Mouse (Mus musculus): ENCODE results near the gene Kazald1.

The Kazald1 gene

DNA sequence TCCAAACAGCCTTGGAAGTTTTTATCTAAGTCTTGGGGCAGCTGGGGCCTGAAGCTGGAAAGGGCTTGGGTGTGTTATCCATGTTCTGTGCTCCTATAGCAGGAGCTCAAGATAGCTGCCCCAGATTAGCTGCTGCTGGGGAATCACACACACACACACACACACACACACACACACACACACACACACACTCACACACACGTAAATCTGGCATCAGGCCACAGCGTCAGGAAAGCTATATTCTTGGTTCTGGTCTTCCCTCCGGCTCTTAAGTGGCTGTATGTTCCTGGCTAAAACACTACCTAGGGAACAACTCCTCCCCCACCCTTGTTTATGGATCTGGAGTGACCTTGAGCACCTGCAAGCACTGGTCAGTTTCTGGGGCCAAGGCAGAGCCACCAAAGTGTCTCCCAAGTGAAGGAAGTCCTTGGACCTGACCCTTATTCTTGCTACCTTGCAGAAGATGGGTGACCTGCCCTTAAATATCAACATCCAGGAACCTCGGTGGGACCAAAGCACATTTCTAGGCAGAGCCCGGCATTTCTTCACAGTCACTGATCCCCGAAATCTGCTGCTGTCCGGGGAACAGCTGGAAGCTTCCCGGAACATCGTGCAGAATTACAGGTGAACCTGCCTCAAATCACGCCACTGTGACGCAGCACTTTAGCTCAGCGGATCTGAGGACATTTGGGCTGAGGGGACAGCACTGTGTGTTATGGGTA is 26.2 kb upstream of the Kazald1 start:
- DNase-seq, result no peak

DNA sequence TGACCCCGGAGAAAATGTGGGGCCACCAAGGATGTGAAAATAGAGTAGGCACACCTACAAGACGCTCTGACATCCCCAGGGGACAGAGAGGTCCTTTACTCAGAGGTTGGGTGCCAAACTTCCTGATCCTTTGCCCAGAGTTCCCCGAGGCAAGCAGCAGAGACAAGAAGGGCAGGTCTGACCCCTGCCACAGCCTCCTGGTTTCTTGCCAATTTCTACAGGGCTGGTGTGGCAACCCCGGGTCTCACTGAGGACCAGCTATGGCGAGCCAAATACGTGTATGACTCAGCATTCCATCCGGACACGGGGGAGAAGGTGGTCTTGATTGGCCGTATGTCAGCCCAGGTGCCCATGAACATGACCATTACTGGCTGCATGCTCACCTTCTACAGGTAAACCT is 25.5 kb upstream of the Kazald1 start:
- no peak for DNase-seq

DNA sequence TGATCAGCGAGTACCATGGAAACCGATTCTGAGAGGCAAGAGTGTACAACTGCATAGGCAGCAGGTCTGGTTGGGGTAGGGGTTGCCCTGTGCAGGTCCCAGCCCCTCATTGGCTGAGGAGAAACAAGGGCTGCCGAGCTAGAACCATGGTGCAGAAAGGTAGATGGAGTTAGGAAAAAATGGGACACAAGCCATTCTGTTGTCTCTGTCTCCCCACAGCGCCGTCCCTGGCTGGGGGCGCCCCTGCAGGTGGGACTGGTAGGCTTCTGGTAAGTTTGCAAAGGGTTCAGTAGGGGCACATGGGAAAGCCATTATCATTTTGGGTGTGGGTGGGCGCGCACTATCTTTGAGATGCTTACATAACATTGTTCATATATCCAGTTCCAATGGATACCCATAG is 21.6 kb upstream of the Kazald1 start:
- DNase-seq, result no peak

DNA sequence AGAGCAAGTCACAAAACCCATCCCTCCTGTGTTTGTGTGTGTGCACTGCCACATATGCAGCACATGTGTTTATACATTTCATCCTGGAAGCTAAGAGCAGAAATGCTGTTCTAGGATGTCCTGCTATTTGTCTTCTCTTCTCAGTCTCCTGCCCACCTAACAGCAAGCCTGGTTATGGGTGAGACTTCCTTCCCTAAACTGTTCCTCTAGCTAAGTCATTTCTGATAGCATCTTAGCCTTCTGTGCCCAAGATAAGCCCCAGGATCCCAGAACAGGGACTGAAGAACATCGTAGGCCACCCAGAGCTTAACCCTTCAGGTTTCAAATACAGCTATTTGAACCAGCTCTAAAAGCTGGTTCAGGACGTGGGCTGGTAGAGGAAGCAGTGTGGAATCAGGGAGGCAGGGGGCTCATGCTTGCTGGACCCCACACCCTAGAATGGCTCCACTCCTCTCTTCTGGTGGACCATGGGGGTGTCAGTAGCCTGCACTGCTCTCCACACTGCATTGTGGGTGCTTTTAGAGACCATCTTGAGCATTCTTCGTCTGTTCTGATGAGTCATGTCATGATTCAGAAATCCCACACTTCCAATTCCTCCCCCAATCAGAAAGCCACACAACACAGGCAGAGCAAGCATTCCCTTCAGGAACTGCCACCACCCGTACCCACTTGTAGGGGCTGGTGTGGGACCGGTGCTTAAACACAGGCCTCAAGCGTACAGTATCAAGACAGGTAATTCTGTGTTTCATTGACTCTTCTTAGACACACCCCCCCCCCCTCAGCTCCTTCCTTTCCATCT is 19.9 kb upstream of the Kazald1 start:
- DNase-seq, result no peak

DNA sequence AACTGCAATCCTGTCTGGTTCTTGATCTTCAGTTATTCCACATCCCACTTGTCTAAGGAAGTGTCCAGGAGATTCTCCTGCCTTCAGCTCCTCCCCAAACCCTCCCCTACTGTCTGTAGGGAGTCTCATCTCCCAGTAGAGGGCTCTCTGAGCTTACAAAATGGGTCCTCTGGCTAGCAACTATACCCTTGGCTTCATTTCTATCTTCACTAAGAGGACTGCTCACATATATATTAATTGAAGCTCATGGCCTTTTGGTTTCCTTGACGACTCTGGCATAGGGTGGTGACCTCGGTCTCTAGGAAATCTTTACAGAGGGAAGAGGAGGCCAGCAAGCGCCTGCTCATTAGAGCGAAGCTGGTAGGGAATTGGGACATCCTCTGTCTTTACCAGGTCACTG is 18.7 kb upstream of the Kazald1 start:
- DNase-seq, result peak; percentile 89

DNA sequence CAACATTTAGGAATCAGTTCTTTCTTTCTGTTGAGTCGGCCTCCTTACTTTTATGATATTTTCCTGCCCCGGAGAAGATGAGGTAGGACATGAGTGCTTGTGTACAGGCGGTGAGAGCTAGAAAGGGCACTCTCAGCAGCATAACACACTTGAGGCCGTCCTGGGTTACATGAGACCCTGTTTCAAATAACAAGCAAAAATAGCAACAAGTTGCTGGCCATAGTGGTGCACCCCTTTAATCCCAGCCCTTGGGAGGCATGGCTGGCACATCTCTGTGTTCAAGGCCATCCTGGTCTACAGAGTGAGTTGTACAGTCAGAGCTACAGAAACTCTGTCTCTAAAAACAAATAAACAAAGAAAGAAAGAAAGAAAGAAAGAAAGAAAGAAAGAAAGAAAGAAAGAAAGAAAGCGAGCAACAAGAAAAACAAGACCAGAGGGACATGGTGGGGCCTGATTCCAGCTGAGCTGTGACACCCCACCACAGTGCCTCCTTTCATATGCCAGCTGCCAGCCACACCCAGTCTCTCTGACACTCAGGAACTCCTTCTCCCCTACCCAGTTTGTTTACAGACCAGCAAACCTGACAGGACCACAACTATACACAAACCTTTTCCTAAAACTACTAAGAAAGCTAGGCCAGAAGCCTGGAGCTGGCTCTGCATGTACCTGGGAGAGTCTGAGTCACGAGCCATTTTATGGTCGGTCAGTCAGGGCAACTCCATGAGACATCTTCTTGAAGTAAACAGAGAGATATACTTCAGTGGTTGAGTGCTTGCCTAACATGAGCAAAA is 17.9 kb upstream of the Kazald1 start:
- DNase-seq, result no peak

DNA sequence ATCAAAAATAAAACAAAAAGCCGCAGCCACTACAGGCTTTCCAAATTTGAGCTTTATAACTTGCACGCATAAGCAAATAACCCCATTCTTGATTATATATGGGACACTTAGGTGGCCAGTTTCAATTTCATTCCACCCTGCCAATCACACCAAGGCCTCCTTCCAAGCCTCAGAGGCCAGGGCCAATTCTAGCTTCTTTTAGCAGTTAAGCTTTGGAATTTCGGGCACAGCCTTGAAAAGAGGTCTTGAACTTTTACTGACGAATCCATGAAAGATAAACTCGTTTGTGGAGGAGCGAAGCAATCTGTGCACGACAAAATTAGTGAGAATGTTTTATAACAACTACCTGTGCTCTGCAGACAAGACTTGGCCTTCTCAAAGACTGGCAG is 17.3 kb upstream of the Kazald1 start:
- DNase-seq, result no peak

DNA sequence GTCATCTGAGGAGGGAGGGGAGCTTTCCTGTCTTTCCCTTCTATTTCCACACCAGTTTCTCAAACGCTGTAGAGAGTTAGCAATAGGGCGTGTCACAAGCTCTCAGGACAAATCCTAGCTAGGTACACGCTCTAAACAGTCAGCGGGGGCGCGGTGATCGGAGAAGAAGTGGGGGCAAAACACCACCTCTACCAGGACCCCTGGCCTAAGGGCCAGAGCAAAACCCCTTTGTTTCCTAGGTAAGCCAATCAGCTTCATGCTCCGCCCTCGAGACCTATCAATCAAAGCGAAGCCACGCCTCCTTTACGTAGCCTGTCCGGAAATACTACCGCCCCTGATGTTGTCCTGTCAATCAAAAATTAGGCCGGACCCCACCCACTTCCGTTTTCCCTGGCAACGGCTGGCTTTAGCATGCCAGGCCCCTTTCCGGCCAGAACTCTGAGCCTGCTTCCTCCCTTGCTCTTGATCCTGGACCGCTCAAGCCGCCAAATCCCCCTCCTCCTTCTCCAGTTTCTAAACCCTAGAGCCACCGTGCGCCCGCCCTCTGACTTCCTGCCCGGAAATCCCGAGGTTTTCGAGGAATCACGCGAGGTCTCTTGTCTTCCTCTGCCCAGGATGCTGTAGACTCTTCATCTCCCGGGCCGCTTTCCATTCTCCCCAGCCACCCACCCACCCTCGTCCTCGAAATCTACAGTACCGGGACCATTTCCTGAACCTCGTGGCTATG is 16.8 kb upstream of the Kazald1 start:
- peak; percentile 99 for DNase-seq

DNA sequence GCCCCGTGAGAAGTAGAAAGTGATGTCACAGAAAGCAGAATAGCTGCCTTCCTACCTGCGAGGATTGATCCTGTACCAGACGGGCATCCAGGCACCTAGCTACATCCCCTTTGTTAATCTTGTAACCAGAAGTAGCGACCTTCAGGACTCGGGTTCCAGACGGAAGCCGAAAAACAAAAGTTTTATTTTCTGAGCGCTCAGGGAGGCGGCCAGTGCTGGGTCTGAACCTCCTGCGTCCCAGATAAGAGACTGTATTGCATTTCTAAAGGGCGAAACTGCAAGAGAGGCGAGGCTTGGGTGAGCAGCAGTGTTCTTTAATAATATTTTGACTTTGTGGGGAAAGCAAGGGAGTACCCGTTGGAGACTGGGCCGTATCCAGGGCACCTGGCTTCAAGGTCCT is 16.2 kb upstream of the Kazald1 start:
- no peak for DNase-seq

DNA sequence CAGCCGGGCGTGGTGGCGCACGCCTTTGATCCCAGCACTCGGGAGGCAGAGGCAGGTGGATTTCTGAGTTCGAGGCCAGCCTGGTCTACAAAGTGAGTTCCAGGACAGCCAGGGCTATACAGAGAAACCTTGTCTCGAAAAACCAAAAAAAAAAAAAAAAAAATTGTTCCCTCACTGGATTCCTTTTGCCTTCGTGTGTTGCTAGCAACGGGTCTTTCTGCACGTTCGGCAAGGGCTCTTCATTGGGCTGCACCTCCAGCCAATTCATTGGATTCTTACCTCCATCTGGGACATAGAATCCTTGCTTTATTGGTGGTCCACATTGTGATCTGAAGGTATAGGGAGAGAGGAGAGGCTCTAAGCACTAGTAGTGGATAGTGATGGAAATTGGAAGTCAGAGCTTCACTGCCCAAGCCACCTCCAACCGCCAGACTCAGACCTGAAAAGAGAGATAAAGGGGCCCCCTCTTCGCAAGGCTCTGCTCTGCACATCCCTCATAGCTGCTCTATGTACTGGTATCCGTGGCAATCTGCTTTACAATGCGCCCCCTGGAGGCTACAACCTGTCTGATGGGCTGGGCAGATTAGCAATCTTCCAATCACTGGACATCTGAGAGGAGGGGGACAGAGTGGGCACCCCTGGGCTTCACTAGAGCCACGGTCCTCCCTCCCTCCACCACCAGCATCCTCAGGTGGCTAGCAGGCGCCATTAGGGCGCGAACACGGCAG is 11.3 kb upstream of the Kazald1 start:
- peak; percentile 78 for DNase-seq

DNA sequence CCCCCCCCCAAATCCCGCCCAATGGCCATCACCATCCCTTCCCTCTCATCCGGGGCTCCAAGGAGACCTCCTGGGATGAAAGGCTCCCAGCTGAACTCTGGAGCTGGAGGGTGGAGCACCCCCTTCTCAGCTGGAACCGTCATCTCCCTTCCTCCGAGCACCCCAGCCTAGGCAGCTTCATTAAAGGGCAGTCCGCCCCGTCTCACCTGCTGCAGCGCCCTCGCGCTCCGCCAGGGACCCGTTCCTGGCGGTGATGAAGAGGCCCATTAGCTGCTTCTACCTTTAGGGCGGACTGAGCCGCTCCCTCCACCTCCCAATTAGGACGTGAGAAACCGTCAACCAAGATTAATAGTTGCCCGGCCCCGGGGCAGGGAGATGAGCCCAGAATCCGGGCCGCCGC is 9.8 kb upstream of the Kazald1 start:
- no peak for DNase-seq

DNA sequence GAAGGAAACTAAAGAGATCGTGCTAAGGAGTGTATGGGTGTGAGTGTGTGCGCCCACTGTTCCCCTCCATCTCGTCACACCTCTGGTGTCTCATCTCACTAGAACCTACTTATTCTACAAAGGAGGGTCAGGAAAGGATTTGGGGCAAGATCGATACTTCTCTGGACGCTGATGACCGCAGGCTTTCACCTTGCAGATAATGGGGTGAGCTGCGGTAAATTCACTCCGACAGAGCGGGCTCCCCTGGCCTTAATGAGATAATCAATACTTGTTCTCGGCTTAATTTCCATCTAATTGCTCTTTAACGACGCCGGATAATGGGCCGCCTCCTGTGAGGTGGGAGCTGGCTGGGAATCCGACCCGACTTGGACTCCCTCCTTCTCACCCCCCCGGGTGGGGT is 7.9 kb upstream of the Kazald1 start:
- no peak for DNase-seq

DNA sequence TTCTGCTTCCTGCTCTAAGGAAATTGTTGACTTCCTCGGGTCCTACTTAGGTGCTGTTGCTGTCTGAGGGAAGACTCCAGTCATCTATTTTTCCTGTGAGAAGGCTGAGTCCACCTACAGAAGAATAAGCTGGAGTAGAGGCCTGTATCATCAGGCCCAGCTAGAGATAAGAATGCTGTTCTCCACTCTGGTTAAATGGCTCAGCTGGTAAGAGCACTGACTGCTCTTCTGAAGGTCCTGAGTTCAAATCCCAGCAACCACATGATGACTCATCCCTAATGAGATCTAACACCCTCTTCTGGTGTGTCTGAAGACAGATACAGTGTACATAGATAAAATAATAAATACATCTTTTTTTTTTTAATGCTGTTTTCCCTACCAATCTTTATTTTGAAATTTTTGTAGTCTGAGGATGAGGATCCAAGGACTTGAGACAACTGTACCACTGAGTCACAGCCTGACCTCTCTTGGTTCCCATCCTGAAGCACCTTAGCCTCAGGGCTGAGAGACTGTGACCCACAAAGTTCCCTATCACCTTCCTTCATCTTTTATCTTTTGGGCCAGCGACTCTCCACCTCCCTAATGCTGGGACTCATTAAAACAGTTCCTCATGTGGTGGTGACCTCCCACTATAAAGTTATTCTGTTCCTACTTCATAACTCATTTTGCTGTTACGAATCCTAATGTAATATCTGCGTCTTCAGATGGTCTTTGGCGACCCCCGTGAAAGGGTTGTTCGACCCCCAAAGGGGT is 7.1 kb upstream of the Kazald1 start:
- no peak for DNase-seq

DNA sequence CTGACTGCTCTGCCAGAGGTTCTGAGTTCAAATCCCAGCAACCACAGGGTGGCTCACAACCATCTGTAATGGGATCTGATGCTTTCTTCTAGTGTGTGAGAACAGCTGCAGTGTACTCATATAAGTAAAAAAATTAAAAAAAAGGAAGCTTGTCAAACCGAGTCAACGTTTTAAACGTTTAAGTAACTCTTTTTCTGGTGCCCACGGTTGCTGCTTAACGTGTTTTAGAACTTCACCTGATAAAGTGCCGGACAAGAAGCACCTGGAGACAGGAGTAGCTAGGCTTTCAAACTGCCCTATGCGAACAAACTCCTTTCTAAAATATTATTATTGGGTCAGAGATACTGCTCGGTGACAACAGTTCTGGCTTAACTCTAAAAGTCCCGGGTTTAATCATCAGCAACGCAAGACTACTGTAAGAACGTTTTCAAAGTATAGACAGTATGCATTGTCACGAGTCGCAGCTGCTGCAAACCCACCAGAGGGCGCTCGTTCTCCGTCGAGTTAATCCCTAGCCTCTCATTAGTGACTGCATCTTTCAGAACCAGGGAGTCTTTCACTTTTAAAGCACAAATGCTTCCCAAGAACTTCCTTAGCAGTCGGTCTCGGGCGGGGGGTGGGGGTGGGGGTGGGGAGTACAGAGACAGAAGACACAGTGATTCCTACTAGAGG is 1.0 kb upstream of the Kazald1 start:
- DNase-seq, result peak; percentile 88

DNA sequence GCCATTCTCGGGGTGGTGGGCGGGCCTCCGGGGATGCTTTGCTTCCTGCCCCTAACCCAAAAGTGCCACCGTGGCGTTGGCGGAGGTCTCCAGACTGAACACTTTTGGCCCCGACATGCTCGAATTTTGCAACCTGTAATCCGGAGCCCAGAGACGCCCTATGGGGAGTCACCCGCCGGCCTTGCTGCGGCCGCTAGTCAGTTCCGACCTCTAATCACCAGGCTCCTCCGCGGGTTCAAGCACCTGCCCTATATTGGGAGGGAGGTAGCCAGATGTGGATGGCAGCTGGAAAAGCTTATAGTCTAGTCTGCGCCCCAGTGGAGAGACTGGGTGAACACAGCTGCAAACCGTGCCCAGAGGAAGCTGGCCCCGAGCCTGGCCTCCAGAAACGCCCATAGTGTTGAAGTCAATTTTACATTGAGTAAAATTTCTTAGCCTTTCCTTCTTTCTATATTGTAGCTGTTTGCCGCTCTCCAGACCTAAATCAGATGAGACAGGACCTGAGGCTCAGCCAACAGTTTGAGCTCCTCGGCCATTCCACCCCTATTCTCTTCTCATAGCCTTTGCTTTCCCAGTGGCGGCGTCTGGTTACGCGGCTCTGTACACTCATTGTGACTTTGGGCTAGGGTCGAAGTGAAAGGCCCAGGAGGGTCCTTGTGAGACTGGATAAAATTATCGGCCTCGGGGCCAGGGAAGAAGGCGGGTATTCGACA is 438 bp downstream of the Kazald1 start:
- DNase-seq, result no peak

DNA sequence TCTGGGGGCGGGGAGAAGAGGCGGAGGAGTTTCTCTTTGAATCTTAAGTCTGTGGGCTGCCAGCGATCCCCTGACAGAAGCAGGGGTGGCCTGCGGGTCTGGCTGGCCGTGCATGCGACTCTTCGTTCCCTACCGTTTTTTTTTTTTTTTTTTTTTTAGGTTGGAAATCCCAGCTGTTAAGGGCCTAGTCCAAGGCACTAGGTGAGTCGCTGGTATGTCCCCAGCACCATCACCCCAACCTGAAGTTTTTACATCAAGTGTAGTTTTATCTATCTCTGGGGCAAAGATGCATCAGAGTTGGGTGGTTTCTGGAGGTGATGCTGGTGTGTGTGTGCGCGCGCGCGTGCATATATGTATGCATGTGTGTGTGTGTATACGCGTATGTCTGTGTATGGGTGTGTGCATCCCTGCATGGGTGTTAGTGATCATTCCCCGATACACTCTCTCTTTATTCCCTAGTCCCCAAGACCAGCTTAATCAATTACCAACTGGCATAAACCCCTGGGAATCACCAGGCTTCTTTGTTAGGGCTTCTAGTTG is 1.1 kb downstream of the Kazald1 start:
- no peak for DNase-seq

DNA sequence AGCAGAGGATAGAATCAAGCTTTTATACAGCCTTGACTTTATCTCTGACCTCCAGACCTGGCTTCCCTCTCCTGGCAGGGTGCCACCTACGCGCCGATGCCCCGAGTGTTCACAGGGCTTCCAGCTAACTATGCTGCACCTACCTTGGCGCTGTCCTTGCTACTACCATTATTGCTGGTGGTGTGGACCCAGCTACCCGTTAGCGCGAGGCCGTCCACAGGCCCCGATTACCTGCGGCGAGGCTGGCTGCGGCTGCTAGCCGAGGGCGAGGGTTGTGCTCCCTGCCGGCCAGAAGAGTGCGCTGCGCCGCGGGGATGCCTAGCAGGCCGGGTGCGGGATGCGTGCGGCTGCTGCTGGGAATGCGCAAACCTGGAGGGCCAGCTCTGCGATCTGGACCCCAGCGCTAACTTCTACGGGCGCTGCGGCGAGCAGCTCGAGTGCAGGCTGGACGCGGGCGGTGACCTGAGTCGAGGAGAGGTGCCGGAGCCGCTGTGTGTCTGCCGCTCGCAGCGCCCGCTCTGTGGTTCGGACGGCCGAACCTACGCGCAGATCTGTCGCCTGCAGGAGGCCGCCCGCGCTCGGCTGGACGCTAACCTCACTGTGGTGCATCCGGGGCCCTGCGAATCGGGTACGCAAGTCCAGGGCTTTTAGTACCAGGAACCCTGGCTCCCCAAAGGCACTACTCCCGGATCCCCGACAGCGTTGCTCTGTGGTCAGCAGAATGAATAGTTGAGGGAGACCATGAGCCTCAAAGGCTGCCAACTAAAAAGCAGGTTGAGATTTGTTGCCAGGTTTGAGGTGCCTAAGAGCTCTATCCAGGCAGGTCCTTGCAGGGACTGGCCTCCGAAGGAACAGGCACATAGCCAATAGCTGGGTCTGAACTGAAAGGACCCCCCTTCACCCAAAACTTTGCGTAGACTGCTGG is 1.8 kb downstream of the Kazald1 start:
- DNase-seq, result peak; percentile 79

DNA sequence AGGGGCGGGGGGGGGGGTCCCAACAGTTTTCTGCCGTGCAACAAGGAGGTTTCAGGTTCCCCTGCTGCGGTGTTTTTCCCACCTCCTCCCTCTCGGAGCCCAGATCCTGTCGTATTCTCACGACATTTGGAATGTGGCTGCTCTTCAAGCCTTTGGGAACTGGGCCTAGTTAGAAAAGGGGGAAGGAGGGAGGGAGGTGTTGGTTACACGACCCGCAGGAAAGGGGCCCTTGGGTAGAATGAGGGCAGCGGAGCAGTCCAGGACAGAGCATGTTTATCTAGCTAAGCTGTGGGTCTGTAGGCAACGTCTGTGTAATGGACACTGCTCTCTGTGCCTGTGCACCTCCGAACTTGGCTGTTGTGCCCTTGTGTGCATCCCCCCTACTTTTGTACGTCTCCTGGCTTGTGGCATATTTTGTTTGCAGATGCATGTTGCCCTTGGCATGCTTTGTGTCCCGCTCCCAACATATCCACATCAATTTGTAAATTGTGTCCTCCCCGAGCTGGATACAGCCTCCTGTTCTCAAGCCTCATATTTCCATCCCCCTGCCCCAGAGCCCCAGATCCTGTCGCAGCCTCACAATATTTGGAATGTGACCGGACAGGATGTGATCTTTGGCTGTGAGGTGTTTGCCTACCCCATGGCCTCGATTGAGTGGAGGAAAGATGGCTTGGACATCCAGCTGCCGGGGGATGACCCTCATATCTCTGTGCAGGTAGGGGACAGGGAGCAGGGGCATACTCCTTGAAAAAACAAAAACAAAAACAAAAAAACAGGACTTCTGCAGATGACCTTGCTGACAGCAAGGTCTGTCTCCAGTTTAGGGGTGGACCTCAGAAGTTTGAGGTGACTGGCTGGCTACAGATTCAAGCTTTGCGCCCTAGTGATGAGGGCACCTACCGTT is 3.0 kb downstream of the Kazald1 start:
- no peak for DNase-seq

Measured in retina, postnatal 1 day (tissue).